Mouse (Mus musculus) hindbrain, embryonic 12.5 days (tissue): Measurements from ENCODE around the gene Tnni1. TPM values are rescaled to one million over a fixed set of nuclear protein-coding genes. Genes with fewer than 3 reads are reported as not detected.

Experiments
- ATAC-seq: fragments of 200-750 bp; cut with Nextera tagmentation; 2 replicates; pipeline ENCODE4 v1.8.0; 2017; ENCODE audit warnings: moderate TSS enrichment; ENCODE audit not compliant: low FRiP score
- H3K27ac ChIP-seq: fragments of 300-500 bp; sonication (generic); 2 replicates; pipeline ENCODE4 v1.5.1; 2016; ENCODE audit warnings: mild to moderate bottlenecking
- H3K27me3 ChIP-seq: fragments of 300-500 bp; sonication (generic); 2 replicates; pipeline ENCODE4 v1.6.1; 2016; ENCODE audit warnings: mild to moderate bottlenecking
- H3K36me3 ChIP-seq: fragments of 300-500 bp; sonication (generic); 2 replicates; pipeline ENCODE4 v1.6.1; 2016; ENCODE audit warnings: mild to moderate bottlenecking
- H3K4me1 ChIP-seq: fragments of 300-500 bp; sonication (generic); 2 replicates; pipeline ENCODE4 v1.6.1; 2016
- H3K4me2 ChIP-seq: fragments of 300-500 bp; sonication (generic); replicated peaks from 2 replicates; pipeline ENCODE4 v1.6.1; 2016; ENCODE audit warnings: mild to moderate bottlenecking
- H3K4me3 ChIP-seq: fragments of 300-500 bp; sonication (generic); 2 replicates; pipeline ENCODE4 v1.5.1; 2016; ENCODE audit warnings: mild to moderate bottlenecking
- H3K9ac ChIP-seq: fragments of 300-500 bp; sonication (generic); 2 replicates; pipeline ENCODE4 v1.6.1; 2016; ENCODE audit warnings: mild to moderate bottlenecking, moderate library complexity
- H3K9me3 ChIP-seq: fragments of 300-500 bp; sonication (generic); replicated peaks from 2 replicates; pipeline ENCODE4 v1.6.1; 2016; ENCODE audit warnings: mild to moderate bottlenecking
- WGBS: fragments of 180-500 bp; shearing (Covaris S2); methylation state at CpG from one replicate; pipeline ENCODE4 v1.1.7; 2016; 5-methylcytosine and 5-hydroxymethylcytosine counted together
- polyA plus RNA-seq: library from polyadenylated mRNA; unstranded; fragments of >200 nt; fragmentation: Nextera tagmentation; extraction: Ambion mirVana; gene quantifications from 2 replicates; pipeline ENCODE4 v1.2.1, GENCODE M21; 2016

The Tnni1 gene
- polyA plus RNA-seq, 1 experiment from 2014 or later: 9.5 TPM

DNA sequence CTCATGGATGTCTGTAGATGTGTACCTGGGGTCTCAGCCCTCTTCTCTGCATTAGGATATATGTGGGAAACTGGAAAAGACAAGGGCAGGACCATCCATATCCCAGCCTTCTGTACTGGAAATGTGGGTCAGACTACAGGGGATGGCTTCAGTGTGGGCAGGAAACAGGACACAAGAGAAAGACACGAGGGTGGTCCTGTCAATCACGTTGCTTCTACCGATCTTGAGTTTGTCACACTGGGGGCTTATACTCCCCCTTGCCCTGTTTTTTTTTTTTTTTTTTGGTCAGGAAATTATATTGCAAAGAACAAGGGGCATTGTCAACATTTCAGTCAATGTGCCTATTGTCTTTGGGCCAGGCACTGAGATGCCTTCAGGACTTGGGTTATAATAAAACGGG lies 59.4 kb downstream of the Tnni1 start:
- Histone ChIP-seq H3K36me3 (no peaks in the 10 kb centered on the region), H3K27ac (no peak overlapping the region), H3K27me3 (no peaks in the 10 kb centered on the region), H3K9me3 (no peaks in the 10 kb centered on the region), H3K4me3 (no peak overlapping the region), H3K9ac (no peak overlapping the region), H3K4me2 (no peak overlapping the region), H3K4me1 (peaks cover 3% of the 10 kb centered on the region; the same call in 1 of the 2 replicates)
- WGBS: 71% methylated on average over 4 of the region's 4 CpGs
- ATAC-seq: no peak

DNA sequence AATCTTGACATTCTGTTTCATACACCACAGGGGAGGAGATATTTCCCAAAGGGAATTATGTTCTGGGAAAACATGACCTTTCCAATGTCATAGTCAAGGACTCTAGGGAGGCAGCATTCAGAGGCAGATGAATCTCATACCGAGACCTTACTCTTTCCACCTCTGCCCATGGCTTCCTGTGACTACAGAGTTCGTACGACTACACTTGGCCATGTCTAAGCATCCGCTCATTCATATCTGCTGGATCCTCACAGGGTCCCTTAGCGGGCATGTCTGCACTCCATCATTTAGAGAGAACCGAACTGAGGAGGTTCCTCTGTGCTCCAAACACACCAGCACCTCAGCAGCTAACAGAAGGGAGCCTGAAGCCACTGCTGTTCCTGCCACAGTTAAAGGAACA lies 59.8 kb downstream of the Tnni1 start:
- Histone ChIP-seq H3K27ac (no peak overlapping the region), H3K4me2 (no peak overlapping the region), H3K36me3 (no peaks in the 10 kb centered on the region), H3K27me3 (no peaks in the 10 kb centered on the region), H3K4me3 (no peak overlapping the region), H3K4me1 (peaks cover 3% of the 10 kb centered on the region; the same call in 1 of the 2 replicates), H3K9ac (no peak overlapping the region), H3K9me3 (no peaks in the 10 kb centered on the region)
- ATAC-seq: no peak
- WGBS: 90% methylated on average over 6 of the region's 6 CpGs

- Histone ChIP-seq H3K27ac (no peak overlapping the region), H3K4me1 (peaks cover 3% of the 10 kb centered on the region; the same call in 1 of the 2 replicates), H3K9me3 (no peaks in the 10 kb centered on the region), H3K4me3 (no peak overlapping the region), H3K36me3 (no peaks in the 10 kb centered on the region), H3K27me3 (no peaks in the 10 kb centered on the region), H3K4me2 (no peak overlapping the region), H3K9ac (no peak overlapping the region)
- 71% methylated on average over 15 of the region's 15 CpGs for WGBS
- ATAC-seq: no peak
Measured at GRCm38 (mm10) chr1:135840675-135841395, 61.6 kb downstream of the Tnni1 start.

DNA sequence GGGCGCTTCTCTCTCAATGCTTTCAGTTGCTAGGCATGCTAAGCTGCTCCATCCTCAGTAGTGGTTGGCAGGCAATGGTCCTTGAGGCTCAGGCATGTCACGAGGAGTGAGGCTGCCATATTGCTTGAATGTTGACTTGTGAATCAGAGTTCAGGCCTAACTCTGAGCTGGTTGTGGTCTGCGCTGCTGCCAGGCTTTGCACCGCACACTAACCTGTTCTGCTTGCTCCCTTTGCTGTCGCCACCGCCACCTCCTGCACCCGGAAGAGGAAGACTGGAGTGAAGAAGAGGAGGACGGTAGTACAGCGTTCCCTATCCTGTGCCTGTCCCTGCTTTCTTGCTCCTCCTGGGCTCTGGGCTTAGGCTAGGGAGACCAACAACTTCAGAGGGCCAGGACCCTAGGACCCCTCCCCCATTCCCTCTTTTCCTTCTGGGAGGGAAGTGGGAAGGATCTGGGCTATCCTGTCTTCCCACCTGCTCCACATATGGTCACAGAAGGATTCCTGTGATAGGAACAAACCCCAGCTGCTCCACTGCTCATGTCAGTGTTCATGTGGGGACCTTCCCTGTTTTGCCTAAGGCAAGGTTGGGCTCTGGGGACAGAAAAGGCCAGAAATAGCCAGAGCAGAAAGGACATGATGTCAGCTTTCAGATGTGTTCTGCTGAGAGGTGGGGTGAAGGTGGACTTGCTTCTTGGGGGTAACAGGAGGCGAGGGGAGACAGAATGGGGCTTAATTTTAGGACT lies 64.5 kb downstream of the Tnni1 start:
- H3K4me1 ChIP-seq: no peaks in the 10 kb centered on the region
- H3K9ac ChIP-seq: no peak overlapping the region
- no peaks in the 10 kb centered on the region for H3K27me3 ChIP-seq
- no peak overlapping the region for H3K4me3 ChIP-seq
- 88% methylated on average over 10 of the region's 10 CpGs for WGBS
- no peak for ATAC-seq
- H3K4me2 ChIP-seq: no peak overlapping the region
- no peak overlapping the region for H3K27ac ChIP-seq
- no peaks in the 10 kb centered on the region for H3K9me3 ChIP-seq
- no peaks in the 10 kb centered on the region for H3K36me3 ChIP-seq

- ATAC-seq: no peak
- no peaks in the 10 kb centered on the region for H3K4me1 ChIP-seq
- no peak overlapping the region for H3K27ac ChIP-seq
- no peak overlapping the region for H3K9ac ChIP-seq
- H3K4me2 ChIP-seq: no peak overlapping the region
- WGBS: 81% methylated on average over 6 of the region's 6 CpGs
- H3K9me3 ChIP-seq: no peaks in the 10 kb centered on the region
- H3K27me3 ChIP-seq: no peaks in the 10 kb centered on the region
- H3K4me3 ChIP-seq: no peak overlapping the region
- H3K36me3 ChIP-seq: no peaks in the 10 kb centered on the region
Measured at GRCm38 (mm10) chr1:135844481-135844880, 65.2 kb downstream of the Tnni1 start.

GRCm38 (mm10) chr1:135846632-135847031 lies 67.4 kb downstream of the Tnni1 start:
- Histone ChIP-seq H3K36me3 (no peaks in the 10 kb centered on the region), H3K9me3 (no peaks in the 10 kb centered on the region), H3K27ac (no peak overlapping the region), H3K4me2 (no peak overlapping the region), H3K27me3 (no peaks in the 10 kb centered on the region), H3K9ac (no peak overlapping the region), H3K4me3 (no peak overlapping the region), H3K4me1 (peaks cover 3% of the 10 kb centered on the region; the same call in 1 of the 2 replicates)
- no peak for ATAC-seq
- 86% methylated on average over 5 of the region's 5 CpGs for WGBS

GRCm38 (mm10) chr1:135847139-135847562 lies 67.9 kb downstream of the Tnni1 start:
- Histone ChIP-seq H3K4me3 (no peak overlapping the region), H3K36me3 (no peaks in the 10 kb centered on the region), H3K4me2 (no peak overlapping the region), H3K9me3 (no peaks in the 10 kb centered on the region), H3K27ac (no peak overlapping the region), H3K4me1 (peaks cover 8% of the 10 kb centered on the region), H3K27me3 (no peaks in the 10 kb centered on the region), H3K9ac (no peak overlapping the region)
- peak; percentile 9; the same call in 1 of the 2 replicates for ATAC-seq
- WGBS: 28% methylated on average over 6 of the region's 6 CpGs

GRCm38 (mm10) chr1:135847611-135848351 lies 68.5 kb downstream of the Tnni1 start:
- no peak overlapping the region for H3K9ac ChIP-seq
- 84% methylated on average over 17 of the region's 17 CpGs for WGBS
- H3K9me3 ChIP-seq: no peaks in the 10 kb centered on the region
- no peak for ATAC-seq
- H3K27me3 ChIP-seq: no peaks in the 10 kb centered on the region
- no peak overlapping the region for H3K27ac ChIP-seq
- H3K36me3 ChIP-seq: no peaks in the 10 kb centered on the region
- peaks cover 15% of the 10 kb centered on the region for H3K4me1 ChIP-seq
- H3K4me3 ChIP-seq: no peak overlapping the region
- H3K4me2 ChIP-seq: no peak overlapping the region

DNA sequence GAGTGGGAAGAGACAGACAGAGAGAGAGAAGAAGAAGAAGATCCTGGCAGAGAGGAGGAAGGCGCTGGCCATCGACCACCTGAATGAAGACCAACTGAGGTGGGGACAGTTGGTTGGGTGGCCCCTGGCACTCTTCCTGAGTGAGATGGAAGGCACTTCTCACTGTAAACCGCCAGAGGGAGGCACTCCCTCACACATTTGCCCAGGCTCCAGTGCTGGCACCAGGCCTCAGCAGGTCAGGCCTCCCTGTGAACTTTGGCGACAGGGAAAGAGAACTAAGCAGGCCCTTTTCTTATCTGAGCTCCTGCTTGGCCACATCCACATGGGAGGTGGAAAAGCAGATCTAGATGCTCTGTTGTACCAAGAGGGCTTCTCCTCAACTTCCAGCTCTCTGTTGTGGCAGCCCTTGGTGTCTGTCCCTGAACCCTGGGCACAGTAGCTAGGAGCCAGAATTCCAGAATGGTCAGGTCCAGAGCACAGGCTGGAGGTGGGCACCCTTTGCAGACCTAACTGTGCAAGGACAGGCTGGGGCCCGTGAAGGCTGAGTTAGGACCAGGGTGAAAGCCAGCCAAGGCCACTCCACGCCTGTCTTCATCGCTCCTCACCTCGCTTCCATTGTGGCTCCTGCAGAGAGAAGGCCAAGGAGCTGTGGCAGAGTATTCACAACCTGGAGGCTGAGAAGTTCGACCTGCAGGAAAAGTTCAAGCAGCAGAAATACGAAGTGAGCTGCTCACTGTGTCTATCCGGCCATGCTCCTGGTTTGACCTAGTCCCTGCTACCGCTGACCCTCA lies 71.7 kb downstream of the Tnni1 start:
- H3K27ac ChIP-seq: no peak overlapping the region
- peaks cover 18% of the 10 kb centered on the region for H3K4me1 ChIP-seq
- 67% methylated on average over 12 of the region's 12 CpGs for WGBS
- no peak overlapping the region for H3K9ac ChIP-seq
- no peaks in the 10 kb centered on the region for H3K9me3 ChIP-seq
- H3K4me2 ChIP-seq: no peak overlapping the region
- no peak for ATAC-seq
- H3K36me3 ChIP-seq: no peaks in the 10 kb centered on the region
- no peak overlapping the region for H3K4me3 ChIP-seq
- no peaks in the 10 kb centered on the region for H3K27me3 ChIP-seq

GRCm38 (mm10) chr1:135852044-135852756 lies 73.0 kb downstream of the Tnni1 start:
- Histone ChIP-seq H3K9ac (no peak overlapping the region), H3K27me3 (no peaks in the 10 kb centered on the region), H3K4me1 (peaks cover 18% of the 10 kb centered on the region), H3K27ac (peak overlapping the region; percentile 13; the same call in 1 of the 2 replicates), H3K4me2 (no peak overlapping the region), H3K36me3 (no peaks in the 10 kb centered on the region), H3K4me3 (no peak overlapping the region), H3K9me3 (no peaks in the 10 kb centered on the region)
- peak; percentile 65 for ATAC-seq
- 40% methylated on average over 13 of the region's 13 CpGs for WGBS

GRCm38 (mm10) chr1:135853200-135853599 lies 74.0 kb downstream of the Tnni1 start:
- no peak overlapping the region for H3K9ac ChIP-seq
- ATAC-seq: no peak
- no peaks in the 10 kb centered on the region for H3K36me3 ChIP-seq
- H3K4me3 ChIP-seq: no peak overlapping the region
- no peaks in the 10 kb centered on the region for H3K9me3 ChIP-seq
- no peak overlapping the region for H3K27ac ChIP-seq
- WGBS: 92% methylated on average over 4 of the region's 4 CpGs
- H3K4me2 ChIP-seq: no peak overlapping the region
- no peaks in the 10 kb centered on the region for H3K27me3 ChIP-seq
- H3K4me1 ChIP-seq: peaks cover 18% of the 10 kb centered on the region
